Mouse (Mus musculus): ENCODE results near the gene Alg13. TPM values are rescaled to one million over a fixed set of nuclear protein-coding genes. Genes with fewer than 3 reads are reported as not detected.

Gene Alg13
- total RNA-seq, 2 experiments from 2014 or later: 12.7 to 14.5 TPM

Small RNA genes lying within 50 kb of the gene (microRNA-seq; reads per million reads assigned to microRNA genes)
- 0 reads per million in 2 experiments for gene Mir680-2

Other genes with a start within 250 kb of the Alg13 start
- gene A730046J19Rik, start 164.1 kb upstream of the Alg13 start, total RNA-seq (2021): under 1 TPM; 0.11 to 0.31 TPM
- gene Trpc5os, start 138.8 kb downstream of the Alg13 start, total RNA-seq (2021): under 1 TPM in 1 of 2 experiments, not detected in 1; 0.10 TPM